Mouse (Mus musculus): ENCODE measurements at regions not wholly inside any gene's neighbourhood (a gene's known extent, or its start where the extent isn't known, plus 50 kb on each side); places are given as distances from the start of the nearest gene placed in this dataset.

- TF ChIP-seq ZC3H11A (IDR thresholded peaks at IDR 0.05; ENCODE audit: borderline replicate concordance, low read depth, low read length), result no peak
- no peak for TF ChIP-seq ZNF384 (IDR thresholded peaks at IDR 0.05; ENCODE audit: low read depth, low read length)
- TF ChIP-seq CHD2 (IDR thresholded peaks at IDR 0.05; ENCODE audit: low read depth, low read length), result no peak
- TF ChIP-seq HCFC1 (IDR thresholded peaks at IDR 0.05; ENCODE audit: borderline replicate concordance, insufficient read depth, low read length), result no peak
Measured at GRCm38 (mm10) chr6:108723236-108723635, 59.7 kb upstream of the Arl8b start.

All from ES-E14 (cell line).